Mouse (Mus musculus) small intestine, adult 2 months (tissue): ENCODE results near the gene Pfkfb3. TPM values are rescaled to one million over a fixed set of nuclear protein-coding genes. Genes with fewer than 3 reads are reported as not detected.

Source experiments
- H3K27ac ChIP-seq: fragments of 200-500 bp; 2 replicates; pipeline ENCODE4 v1.5.1; 2012; ENCODE audit warnings: low read depth, low read length, control low read depth, inconsistent platforms; ENCODE audit not compliant: insufficient read depth
- H3K27me3 ChIP-seq: fragments of 200-500 bp; 2 replicates; pipeline ENCODE4 v1.6.1; 2012; ENCODE audit warnings: mild to moderate bottlenecking, moderate library complexity, low read length, inconsistent platforms; ENCODE audit not compliant: control insufficient read depth, insufficient read depth
- H3K36me3 ChIP-seq: fragments of 200-500 bp; 2 replicates; pipeline ENCODE4 v1.6.1; 2012; ENCODE audit warnings: mild to moderate bottlenecking, low read length, control low read depth, inconsistent platforms; ENCODE audit not compliant: control insufficient read depth, insufficient read depth
- H3K4me1 ChIP-seq: fragments of 200-500 bp; 2 replicates; pipeline ENCODE4 v1.6.1; 2012; ENCODE audit warnings: low read length, inconsistent platforms, mixed read lengths; ENCODE audit not compliant: control insufficient read depth, insufficient read depth, insufficient read length
- H3K4me3 ChIP-seq: fragments of 200-500 bp; 2 replicates; pipeline ENCODE4 v1.5.1; 2012; ENCODE audit warnings: low read depth, mild to moderate bottlenecking, control low read depth, inconsistent platforms, low read length, moderate library complexity
- CTCF ChIP-seq: fragments of 200-500 bp; IDR thresholded peaks from 2 replicates; pipeline ENCODE4 v1.5.1; 2012; ENCODE audit warnings: low read depth, mild to moderate bottlenecking, control low read depth, inconsistent platforms, low read length, moderate library complexity, mixed read lengths; ENCODE audit not compliant: insufficient replicate concordance, insufficient read length; ENCODE audit errors: extremely low read depth
- POLR2A ChIP-seq: fragments of 200-500 bp; IDR thresholded peaks from 2 replicates; pipeline ENCODE4 v1.6.1; 2012; ENCODE audit warnings: low read depth, mild to moderate bottlenecking, control low read depth, inconsistent platforms, low read length, moderate library complexity
- WGBS: fragments of 180-500 bp; shearing (Covaris S2); methylation state at CpG from one replicate; pipeline ENCODE4 v1.1.7; 2018; 5-methylcytosine and 5-hydroxymethylcytosine counted together
- polyA plus RNA-seq: library from polyadenylated mRNA; depleted of rRNA; stranded (reverse); fragments of >200 nt; gene quantifications from 2 replicates; pipeline ENCODE4 v1.2.3, GENCODE M21; 2012; rRNA removed

Gene Pfkfb3
- polyA plus RNA-seq: 14.2 and 15.5 TPM in 2 replicates

- Histone ChIP-seq H3K4me3 (peak within 1 kb of the TSS; percentile 82), H3K27ac (peak within 1 kb of the TSS; percentile 17), H3K4me1 (peaks cover 9% of the 10 kb centered on the region; the same call in 1 of the 2 replicates), H3K27me3 (peaks cover 5% of the 10 kb centered on the region; the same call in 1 of the 2 replicates), H3K36me3 (no peaks in the 10 kb centered on the region)
- TF ChIP-seq CTCF: no peak
- no peak for TF ChIP-seq POLR2A
- 2% methylated on average over 67 of the region's 67 CpGs for WGBS
Measured at GRCm38 (mm10) chr2:11553471-11554400, at the start of gene Pfkfb3. TSS of gene Pfkfb3 (minus strand) at chr2:11554077.

GRCm38 (mm10) chr2:11602506-11603489 is 48.9 kb upstream of the Pfkfb3 start:
- under 1% methylated on average over 78 of the region's 78 CpGs for WGBS
- H3K4me1 ChIP-seq: peaks cover 4% of the 10 kb centered on the region; the same call in 1 of the 2 replicates
- peaks cover 9% of the 10 kb centered on the region for H3K36me3 ChIP-seq
- H3K27me3 ChIP-seq: no peaks in the 10 kb centered on the region
- H3K27ac ChIP-seq: 0 out of 2 replicates have a peak overlapping the region, but pooled peaks have one; percentile 26
- H3K4me3 ChIP-seq: peak overlapping the region; percentile 87
- TF ChIP-seq POLR2A: peak; percentile 81
- TF ChIP-seq CTCF: peak; percentile 100

- no peak overlapping the region for H3K4me3 ChIP-seq
- TF ChIP-seq POLR2A: no peak
- no peak for TF ChIP-seq CTCF
- H3K27me3 ChIP-seq: no peaks in the 10 kb centered on the region
- peaks cover 4% of the 10 kb centered on the region; the same call in 1 of the 2 replicates for H3K4me1 ChIP-seq
- 52% methylated on average over 6 of the region's 6 CpGs for WGBS
- peaks cover 15% of the 10 kb centered on the region for H3K36me3 ChIP-seq
- no peak overlapping the region for H3K27ac ChIP-seq
Measured at GRCm38 (mm10) chr2:11601795-11602194, 47.9 kb upstream of the Pfkfb3 start.

- Histone ChIP-seq H3K36me3 (peaks cover 37% of the 10 kb centered on the region), H3K27ac (no peak overlapping the region), H3K4me3 (no peak overlapping the region), H3K4me1 (peaks cover 4% of the 10 kb centered on the region; the same call in 1 of the 2 replicates), H3K27me3 (no peaks in the 10 kb centered on the region)
- WGBS: 96% methylated on average over 7 of the region's 7 CpGs
- TF ChIP-seq CTCF (no peak), POLR2A (no peak)
Measured at GRCm38 (mm10) chr2:11597906-11598305, 44.0 kb upstream of the Pfkfb3 start.

- WGBS: 66% methylated on average over 2 of the region's 2 CpGs
- H3K36me3 ChIP-seq: peaks cover 48% of the 10 kb centered on the region
- H3K4me3 ChIP-seq: no peak overlapping the region
- H3K27me3 ChIP-seq: no peaks in the 10 kb centered on the region
- H3K27ac ChIP-seq: no peak overlapping the region
- H3K4me1 ChIP-seq: no peaks in the 10 kb centered on the region
- TF ChIP-seq POLR2A (no peak), CTCF (no peak)
Measured at GRCm38 (mm10) chr2:11596690-11597089, 42.8 kb upstream of the Pfkfb3 start.

- no peak overlapping the region for H3K4me3 ChIP-seq
- 85% methylated on average over 4 of the region's 4 CpGs for WGBS
- H3K27me3 ChIP-seq: no peaks in the 10 kb centered on the region
- no peak overlapping the region for H3K27ac ChIP-seq
- TF ChIP-seq POLR2A: no peak
- no peak for TF ChIP-seq CTCF
- H3K36me3 ChIP-seq: peaks cover 75% of the 10 kb centered on the region
- H3K4me1 ChIP-seq: no peaks in the 10 kb centered on the region
Measured at GRCm38 (mm10) chr2:11587996-11588395, 34.1 kb upstream of the Pfkfb3 start.
